ENCODE assay signal across 8 mouse cellular contexts in the genomic region with DNA sequence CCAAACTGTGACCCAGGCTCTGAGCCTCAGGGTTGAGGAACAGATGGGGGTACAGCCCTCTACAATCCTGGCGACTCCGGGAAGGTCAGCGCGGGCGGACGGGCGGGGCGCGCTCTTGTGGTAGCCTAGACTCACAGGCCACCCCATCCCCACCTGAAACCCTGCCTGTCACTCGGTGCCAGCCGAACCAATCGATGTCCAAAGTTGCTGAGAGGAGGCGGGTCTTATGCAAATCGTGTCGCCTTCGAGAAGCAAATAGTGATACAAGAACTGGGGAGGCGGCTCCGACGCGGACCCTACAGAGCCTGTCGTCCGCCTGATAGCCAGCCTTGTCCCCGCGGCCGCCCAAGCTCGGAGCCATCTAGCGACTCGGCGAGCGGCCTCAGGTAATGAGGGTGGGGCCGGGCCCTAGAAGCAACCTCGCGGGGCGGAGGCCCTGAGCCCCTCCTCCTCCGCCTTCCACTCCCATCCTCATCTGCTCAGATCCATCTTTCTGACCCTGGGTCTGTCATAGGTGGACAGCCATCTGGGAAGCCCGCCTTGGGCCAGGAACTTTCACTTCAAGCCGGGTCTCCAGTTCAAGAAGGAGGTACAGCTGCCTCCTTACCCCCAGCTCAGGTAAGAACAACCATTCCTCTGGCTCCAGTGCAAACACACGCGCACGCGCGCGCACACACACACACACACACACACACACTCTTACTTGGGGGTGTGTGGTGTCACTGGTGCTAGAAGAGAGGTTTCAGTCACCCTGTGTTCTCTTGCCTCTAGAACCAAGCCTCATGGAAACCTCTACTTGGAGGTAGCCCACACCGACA. TPM values are rescaled to one million over a fixed set of nuclear protein-coding genes. Genes with fewer than 3 reads are reported as not detected.
A peak's percentile ranks its signal among the peaks of the same experiment; 100 is the strongest.
DNase-seq lines count a peak whose midpoint lies in the region; ATAC-seq and TF ChIP-seq lines count a peak whose summit lies in the region.

No protein-coding gene starts in this region.

- CTCF ChIA-PET in Patski (lab: Charles Lee): no interaction called here

- no peak for DNase-seq in Patski (ENCODE audit: low read depth, low spot score)
- peak; percentile 91 to 92 for DNase-seq in cerebellum, postnatal 25 days
- DNase-seq in gastrocnemius, adult 18-20 months (ENCODE audit: low spot score): peak; percentile 62
- DNase-seq in layer of hippocampus, postnatal 25 days (ENCODE audit: extremely low spot score in 1 of 2, low spot score in 1 of 2): peak; percentile 70 to 84
- peak; percentile 73 for DNase-seq in lung, postnatal 0 days (ENCODE audit: low spot score)
- DNase-seq in ovary, postnatal 10 days (ENCODE audit: low spot score): peak; percentile 40
- peak; percentile 41 for DNase-seq in thymus, adult 2 months

- H3K9ac ChIP-seq in hindbrain, embryonic 15.5 days: peak overlapping the region; percentile 60
- no peak overlapping the region for H3K9ac ChIP-seq in lung, postnatal 0 days (replicated peaks; ENCODE audit: low read depth)

- no peak for TF ChIP-seq CTCF in Patski (IDR thresholded peaks at IDR 0.05)
- TF ChIP-seq CTCF in lung, postnatal 0 days (IDR thresholded peaks at IDR 0.05): no peak
- TF ChIP-seq CTCF in thymus, adult 2 months (IDR thresholded peaks at IDR 0.05; ENCODE audit: borderline replicate concordance, control insufficient read depth, extremely low read depth, insufficient read depth, low read length, poor library complexity): no peak

- peak; percentile 44 for ATAC-seq in Patski
- ATAC-seq in hindbrain, embryonic 15.5 days (ENCODE audit: low FRiP score, low read depth): peak; percentile 93
- ATAC-seq in lung, postnatal 0 days: peak; percentile 89

- no peaks in the 10 kb centered on the region for H3K9me3 ChIP-seq in hindbrain, embryonic 15.5 days
- no peaks in the 10 kb centered on the region for H3K9me3 ChIP-seq in lung, postnatal 0 days (ENCODE audit: low read length)

- H3K36me3 ChIP-seq in hindbrain, embryonic 15.5 days: no peaks in the 10 kb centered on the region
- H3K36me3 ChIP-seq in lung, postnatal 0 days (ENCODE audit: insufficient read depth, low read length): no peaks in the 10 kb centered on the region
- no peaks in the 10 kb centered on the region for H3K36me3 ChIP-seq in thymus, adult 2 months (ENCODE audit: control insufficient read depth, insufficient read depth, low read length)

- WGBS in hindbrain, embryonic 15.5 days: 10% methylated on average over 44 of the region's 44 CpGs
- whole genome bisulfite sequencing in lung, postnatal 0 days: 7% methylated on average over 42 of the region's 44 CpGs
- 12% methylated on average over 44 of the region's 44 CpGs for WGBS in thymus, adult 2 months

- TF ChIP-seq EP300 in lung, postnatal 0 days (IDR thresholded peaks at IDR 0.05): no peak

- TF ChIP-seq POLR2A in thymus, adult 2 months (IDR thresholded peaks at IDR 0.05; ENCODE audit: control insufficient read depth, extremely low read depth, insufficient read depth, low read length, poor library complexity): no peak

- H3K4me3 ChIP-seq in hindbrain, embryonic 15.5 days: peak overlapping the region; percentile 51
- H3K4me3 ChIP-seq in lung, postnatal 0 days (ENCODE audit: low read depth, low read length): peak overlapping the region; percentile 29
- peak overlapping the region; percentile 12; the same call in 1 of the 2 replicates for H3K4me3 ChIP-seq in thymus, adult 2 months (ENCODE audit: control insufficient read depth, insufficient read depth, low read length)

- POLR2A ChIA-PET in Patski (lab: Charles Lee): interaction anchor here (0.6 kb wide), 1 partner anchor 1668 kb away, joined by 3 read pairs; no protein-coding TSS in a partner anchor

- H3K4me2 ChIP-seq in hindbrain, embryonic 15.5 days: peak overlapping the region; percentile 62
- peak overlapping the region; percentile 56 for H3K4me2 ChIP-seq in lung, postnatal 0 days (replicated peaks; ENCODE audit: low read depth, low read length)

- H3K27me3 ChIP-seq in Patski: peaks cover 51% of the 10 kb centered on the region
- H3K27me3 ChIP-seq in hindbrain, embryonic 15.5 days: peaks cover 14% of the 10 kb centered on the region
- peaks cover 37% of the 10 kb centered on the region for H3K27me3 ChIP-seq in lung, postnatal 0 days (replicated peaks; ENCODE audit: insufficient read depth, low read length)
- peaks cover 13% of the 10 kb centered on the region for H3K27me3 ChIP-seq in thymus, adult 2 months (ENCODE audit: control insufficient read depth, insufficient read depth, low read length)

- H3K4me1 ChIP-seq in hindbrain, embryonic 15.5 days (replicated peaks): peaks cover 28% of the 10 kb centered on the region
- peaks cover 6% of the 10 kb centered on the region; the same call in 1 of the 2 replicates for H3K4me1 ChIP-seq in lung, postnatal 0 days (ENCODE audit: insufficient read depth, low read depth, low read length)
- H3K4me1 ChIP-seq in thymus, adult 2 months (replicated peaks; ENCODE audit: control insufficient read depth, insufficient read depth, low read length): peaks cover 5% of the 10 kb centered on the region; the same call in 1 of the 2 replicates

- H3K27ac ChIP-seq in hindbrain, embryonic 15.5 days (replicated peaks): peak overlapping the region; percentile 72
- H3K27ac ChIP-seq in lung, postnatal 0 days (ENCODE audit: low read length): no peak overlapping the region
- no peak overlapping the region for H3K27ac ChIP-seq in thymus, adult 2 months (ENCODE audit: control insufficient read depth, insufficient read depth, low read length)

- in situ Hi-C loops in Patski (cut with MboI; ENCODE audit: low pct_unique_long_range_greater_than_20kb): no loop called here

RNA-seq across cellular contexts. Expression of gene Hpcal4, which starts 0.4 kb away (rescaled TPM):
- polyA plus RNA-seq in Patski (2021): not detected
- total RNA-seq in gastrocnemius, adult 18-20 months (2021): not detected
- 40.1 and 44.3 TPM in 2 replicates for polyA plus RNA-seq in hindbrain, embryonic 15.5 days (2015; fragmentation: Nextera tagmentation; extraction: Ambion mirVana)
- total RNA-seq in layer of hippocampus, postnatal 25 days (2021): 100 to 1,000 TPM; 486 to 540 TPM
- 0.20 and 0.51 TPM in 2 replicates for polyA plus RNA-seq in lung, postnatal 0 days (2015; fragmentation: Nextera tagmentation; extraction: Ambion mirVana)
- polyA plus RNA-seq in thymus, adult 2 months (2012; rRNA removed): 0.30 and 0.40 TPM in 2 replicates

RNA-seq across cellular contexts. Expression of gene Nt5c1a, which starts 17.9 kb away (rescaled TPM):
- polyA plus RNA-seq in Patski (2021): not detected
- 10 to 100 TPM; 41.3 to 43.9 TPM for total RNA-seq in gastrocnemius, adult 18-20 months (2021)
- polyA plus RNA-seq in hindbrain, embryonic 15.5 days (2015; fragmentation: Nextera tagmentation; extraction: Ambion mirVana): 0.16 and 0.30 TPM in 2 replicates
- 10 to 100 TPM; 15.7 to 16.3 TPM for total RNA-seq in layer of hippocampus, postnatal 25 days (2021)
- 0.10 TPM in 1 of 2 replicates, not detected in the other for polyA plus RNA-seq in lung, postnatal 0 days (2015; fragmentation: Nextera tagmentation; extraction: Ambion mirVana)
- polyA plus RNA-seq in thymus, adult 2 months (2012; rRNA removed): 0.14 and 1.3 TPM in 2 replicates

RNA-seq across cellular contexts. Expression of gene Ppie, which starts 43.7 kb away (rescaled TPM):
- 37.2 TPM for polyA plus RNA-seq in Patski (2021)
- 10 to 100 TPM; 20.5 to 20.9 TPM for total RNA-seq in gastrocnemius, adult 18-20 months (2021)
- 57.2 TPM in 2 replicates for polyA plus RNA-seq in hindbrain, embryonic 15.5 days (2015; fragmentation: Nextera tagmentation; extraction: Ambion mirVana)
- 10 to 100 TPM; 20.3 to 21.8 TPM for total RNA-seq in layer of hippocampus, postnatal 25 days (2021)
- 41.2 and 43.8 TPM in 2 replicates for polyA plus RNA-seq in lung, postnatal 0 days (2015; fragmentation: Nextera tagmentation; extraction: Ambion mirVana)
- 24.8 and 26.1 TPM in 2 replicates for polyA plus RNA-seq in thymus, adult 2 months (2012; rRNA removed)

RNA-seq across cellular contexts. Expression of gene Heyl, which starts 49.9 kb away (rescaled TPM):
- polyA plus RNA-seq in Patski (2021): not detected
- total RNA-seq in gastrocnemius, adult 18-20 months (2021): 1 to 10 TPM; 2.8 to 5.2 TPM
- 6.4 and 6.5 TPM in 2 replicates for polyA plus RNA-seq in hindbrain, embryonic 15.5 days (2015; fragmentation: Nextera tagmentation; extraction: Ambion mirVana)
- total RNA-seq in layer of hippocampus, postnatal 25 days (2021): 1 to 10 TPM; 3.9 to 4.8 TPM
- 20.3 and 23.6 TPM in 2 replicates for polyA plus RNA-seq in lung, postnatal 0 days (2015; fragmentation: Nextera tagmentation; extraction: Ambion mirVana)
- 4.1 and 4.3 TPM in 2 replicates for polyA plus RNA-seq in thymus, adult 2 months (2012; rRNA removed)

Comparison
In these comparisons a context has a peak if more than half of its experiments do, and no peak if none do; other contexts are left out.
1. RNA of gene Hpcal4, which starts 0.4 kb away (polyA plus RNA-seq): 40.1 to 44.3 TPM in hindbrain, embryonic 15.5 days; 0.30 to 0.40 TPM in thymus, adult 2 months, 0.20 to 0.51 TPM in lung, postnatal 0 days and not detected in Patski (single experiment); every median in the first group is over 10 times any median in the second.
2. Peak in every context shown above with its lines, with median percentiles within 50 percentile points of each other: ATAC-seq and H3K4me3 ChIP-seq.